Mouse (Mus musculus) stomach, embryonic 15.5 days (tissue): ENCODE measurements around the gene Hcn2. TPM values are rescaled to one million over a fixed set of nuclear protein-coding genes. Genes with fewer than 3 reads are reported as not detected.

ENCODE experiments used
- ATAC-seq: fragments of 200-750 bp; cut with Nextera tagmentation; 2 replicates; pipeline ENCODE4 v1.8.0; 2017; ENCODE audit warnings: low read depth, moderate number of reproducible peaks, moderate TSS enrichment; ENCODE audit not compliant: insufficient read depth, low FRiP score
- H3K27ac ChIP-seq: fragments of 300-500 bp; sonication (generic); 2 replicates; pipeline ENCODE4 v1.5.1; 2015; ENCODE audit warnings: mild to moderate bottlenecking, inconsistent platforms
- H3K27me3 ChIP-seq: fragments of 300-500 bp; sonication (generic); replicated peaks from 2 replicates; pipeline ENCODE4 v1.6.1; 2015; ENCODE audit warnings: inconsistent platforms
- H3K36me3 ChIP-seq: fragments of 300-500 bp; sonication (generic); 2 replicates; pipeline ENCODE4 v1.6.1; 2015; ENCODE audit warnings: inconsistent platforms
- H3K4me1 ChIP-seq: fragments of 300-500 bp; sonication (generic); 2 replicates; pipeline ENCODE4 v1.6.1; 2015; ENCODE audit warnings: inconsistent platforms
- H3K4me2 ChIP-seq: fragments of 300-500 bp; sonication (generic); 2 replicates; pipeline ENCODE4 v1.6.1; 2015; ENCODE audit warnings: mild to moderate bottlenecking, inconsistent platforms
- H3K4me3 ChIP-seq: fragments of 300-500 bp; sonication (generic); replicated peaks from 2 replicates; pipeline ENCODE4 v1.5.1; 2015; ENCODE audit warnings: inconsistent platforms
- H3K9ac ChIP-seq: fragments of 300-500 bp; sonication (generic); 2 replicates; pipeline ENCODE4 v1.6.1; 2015; ENCODE audit warnings: inconsistent platforms
- H3K9me3 ChIP-seq: fragments of 300-500 bp; sonication (generic); 2 replicates; pipeline ENCODE4 v1.6.1; 2016; ENCODE audit warnings: inconsistent platforms
- WGBS: fragments of 180-500 bp; shearing (Covaris S2); methylation state at CpG from one replicate; pipeline ENCODE4 v1.1.7; 2015; 5-methylcytosine and 5-hydroxymethylcytosine counted together
- polyA plus RNA-seq: library from polyadenylated mRNA; unstranded; fragments of >200 nt; fragmentation: Nextera tagmentation; extraction: Ambion mirVana; gene quantifications from 2 replicates; pipeline ENCODE4 v1.2.1, GENCODE M21; 2015

Gene Hcn2
- polyA plus RNA-seq, 1 experiment from 2014 or later = 0.08 TPM

DNA sequence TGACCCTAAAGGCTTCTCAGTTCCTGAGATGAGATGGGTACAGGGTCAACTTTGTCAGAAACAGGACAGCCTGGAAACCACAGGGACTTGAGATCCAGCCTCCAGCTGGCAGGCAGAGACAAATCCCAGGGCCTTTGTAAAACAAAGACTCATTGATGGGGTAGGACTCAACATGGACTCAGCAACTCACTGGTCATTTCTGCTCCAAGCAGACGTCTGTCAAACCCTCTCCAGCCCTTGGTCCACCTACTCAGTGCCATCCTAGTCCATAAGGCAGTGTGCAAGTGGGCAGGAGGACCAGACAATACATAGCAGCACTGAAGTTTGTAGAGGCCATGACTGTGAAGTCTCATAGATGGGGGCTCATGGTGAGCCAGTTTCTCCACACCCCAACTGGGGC is 3.3 kb upstream of the Hcn2 start:
- 30% methylated on average over 1 of the region's 1 CpGs for WGBS
- Histone ChIP-seq H3K4me2 (no peak overlapping the region), H3K27ac (0 out of 2 replicates have a peak overlapping the region, but pooled peaks have one; percentile 40), H3K9me3 (no peaks in the 10 kb centered on the region), H3K27me3 (peaks cover 37% of the 10 kb centered on the region), H3K4me1 (peaks cover 30% of the 10 kb centered on the region), H3K9ac (no peak overlapping the region), H3K4me3 (no peak overlapping the region), H3K36me3 (peaks cover 33% of the 10 kb centered on the region)
- ATAC-seq = no peak

DNA sequence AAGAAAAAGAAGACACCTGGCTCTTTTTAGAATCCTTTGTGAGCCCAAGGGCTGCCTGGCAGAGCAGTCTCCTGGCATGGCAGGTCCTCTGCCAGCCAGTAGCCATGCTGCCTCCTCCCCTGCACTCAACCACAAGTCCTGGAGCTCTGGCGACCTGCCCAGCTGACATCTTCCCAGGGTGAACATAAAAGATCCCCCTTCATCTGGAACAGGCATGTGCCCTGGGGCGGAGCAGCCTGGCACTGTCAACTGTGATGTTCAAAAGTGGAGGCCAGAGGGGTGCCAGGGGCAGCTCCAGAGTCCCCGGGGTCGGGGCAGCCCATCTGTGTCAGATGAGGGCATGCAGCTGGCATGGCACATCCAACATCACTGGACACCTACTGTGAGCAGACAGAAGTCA is 1.4 kb upstream of the Hcn2 start:
- no peak overlapping the region for H3K9ac ChIP-seq
- H3K4me2 ChIP-seq = no peak overlapping the region
- peaks cover 45% of the 10 kb centered on the region for H3K27me3 ChIP-seq
- no peak for ATAC-seq
- H3K4me1 ChIP-seq = peaks cover 20% of the 10 kb centered on the region
- 65% methylated on average over 4 of the region's 4 CpGs for WGBS
- H3K9me3 ChIP-seq = no peaks in the 10 kb centered on the region
- H3K36me3 ChIP-seq = peaks cover 18% of the 10 kb centered on the region
- no peak overlapping the region for H3K27ac ChIP-seq
- H3K4me3 ChIP-seq = no peak overlapping the region

DNA sequence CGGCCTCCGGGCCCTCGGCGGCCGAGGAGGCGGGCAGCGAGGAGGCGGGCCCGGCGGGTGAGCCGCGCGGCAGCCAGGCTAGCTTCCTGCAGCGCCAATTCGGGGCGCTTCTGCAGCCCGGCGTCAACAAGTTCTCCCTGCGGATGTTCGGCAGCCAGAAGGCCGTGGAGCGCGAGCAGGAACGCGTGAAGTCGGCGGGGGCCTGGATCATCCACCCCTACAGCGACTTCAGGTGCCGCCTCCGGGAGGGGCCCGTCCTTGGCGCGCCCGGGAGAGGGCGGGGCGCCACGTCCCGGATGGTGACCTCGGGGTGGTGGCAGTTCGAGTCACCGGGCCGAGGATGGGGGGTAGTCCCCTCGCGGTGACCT is 538 bp downstream of the Hcn2 start:
- H3K9me3 ChIP-seq = no peaks in the 10 kb centered on the region
- peak overlapping the region; percentile 59 for H3K4me3 ChIP-seq
- H3K27me3 ChIP-seq = peaks cover 45% of the 10 kb centered on the region
- under 1% methylated on average over 39 of the region's 44 CpGs for WGBS
- no peaks in the 10 kb centered on the region for H3K36me3 ChIP-seq
- H3K4me2 ChIP-seq = peak overlapping the region; percentile 94
- ATAC-seq = no peak
- no peak overlapping the region for H3K9ac ChIP-seq
- no peak overlapping the region for H3K27ac ChIP-seq
- H3K4me1 ChIP-seq = peaks cover 20% of the 10 kb centered on the region

DNA sequence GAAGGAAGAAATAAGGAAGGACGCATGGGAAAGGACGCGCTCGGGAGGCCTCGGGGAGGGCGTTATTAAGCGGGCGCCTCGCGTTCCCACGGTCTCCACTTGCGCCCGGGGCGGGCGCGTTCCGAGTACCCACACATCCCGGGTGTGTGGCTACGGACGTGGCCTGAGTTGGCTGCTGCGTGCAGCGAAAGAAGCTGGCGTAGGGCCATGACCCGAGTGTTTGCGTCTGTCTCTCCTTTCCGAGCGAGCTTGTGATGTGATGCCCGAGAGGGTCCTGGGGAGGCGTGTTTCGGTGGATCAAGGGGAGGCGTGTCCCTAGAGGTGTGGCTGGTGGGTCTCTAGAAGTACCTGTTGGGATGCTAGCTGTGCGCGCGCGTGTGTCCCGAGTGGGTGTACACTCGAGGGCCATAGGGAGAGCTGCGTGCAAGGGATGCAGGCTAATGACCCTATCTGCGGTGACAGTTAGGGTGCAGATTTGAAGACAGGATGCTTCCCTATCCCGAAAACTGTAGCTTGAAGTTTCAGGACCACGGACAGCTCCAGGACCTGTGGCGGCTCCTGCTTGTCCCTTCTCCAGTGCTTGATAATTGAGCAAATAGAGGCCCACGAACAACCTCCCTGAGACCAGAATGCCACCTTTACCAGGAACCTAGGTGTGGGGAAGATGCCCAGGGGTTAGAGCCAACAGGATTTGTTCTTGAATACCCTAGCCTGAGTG is 1.4 kb downstream of the Hcn2 start:
- H3K4me2 ChIP-seq = peak overlapping the region; percentile 94
- no peak overlapping the region for H3K27ac ChIP-seq
- peak overlapping the region; percentile 59 for H3K4me3 ChIP-seq
- H3K4me1 ChIP-seq = peaks cover 18% of the 10 kb centered on the region
- no peak for ATAC-seq
- H3K9ac ChIP-seq = no peak overlapping the region
- WGBS = 3% methylated on average over 43 of the region's 43 CpGs
- H3K36me3 ChIP-seq = no peaks in the 10 kb centered on the region
- H3K27me3 ChIP-seq = peaks cover 45% of the 10 kb centered on the region
- no peaks in the 10 kb centered on the region for H3K9me3 ChIP-seq

DNA sequence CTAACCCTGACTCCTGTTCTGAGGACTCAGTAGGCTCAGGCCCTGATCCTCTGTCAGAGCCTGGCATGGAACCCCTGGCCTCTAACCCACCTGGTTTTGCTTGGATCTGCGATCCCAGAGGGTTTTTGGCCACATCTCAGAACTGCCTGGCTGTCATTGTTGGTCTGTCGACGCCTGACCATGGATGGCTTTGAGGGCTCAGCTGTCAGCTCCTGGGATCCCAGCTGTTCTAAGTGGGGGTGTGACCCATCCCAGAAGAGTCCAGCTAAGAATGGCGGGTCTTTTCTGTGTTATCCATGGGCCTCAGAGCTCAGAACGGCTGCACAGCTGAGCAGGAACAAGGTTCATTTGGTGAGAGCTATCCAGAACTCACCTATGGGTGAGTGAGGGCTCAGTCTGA is 4.7 kb downstream of the Hcn2 start:
- 64% methylated on average over 5 of the region's 5 CpGs for WGBS
- Histone ChIP-seq H3K36me3 (no peaks in the 10 kb centered on the region), H3K27me3 (peaks cover 29% of the 10 kb centered on the region), H3K4me1 (peaks cover 16% of the 10 kb centered on the region), H3K4me2 (no peak overlapping the region), H3K4me3 (no peak overlapping the region), H3K27ac (no peak overlapping the region), H3K9ac (no peak overlapping the region), H3K9me3 (no peaks in the 10 kb centered on the region)
- no peak for ATAC-seq

DNA sequence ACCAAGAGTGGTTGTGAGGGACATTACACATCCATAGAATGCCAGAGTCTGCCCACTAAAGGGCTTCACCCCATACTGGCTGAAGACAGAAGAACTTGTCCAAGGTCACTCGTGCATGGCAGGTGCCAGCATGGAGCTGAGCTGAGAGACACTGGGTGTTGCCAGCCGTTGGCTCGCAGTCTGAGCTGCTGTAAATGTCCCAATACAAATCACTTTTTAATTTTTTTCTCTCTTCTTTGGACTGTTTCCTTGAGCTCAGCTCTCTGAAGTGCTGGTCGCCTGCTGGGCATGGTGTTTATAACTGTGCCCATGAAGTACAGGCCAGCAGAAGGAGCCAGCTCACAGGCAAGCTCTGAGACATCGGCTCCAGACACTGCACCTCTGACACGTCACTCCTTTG is 6.6 kb downstream of the Hcn2 start:
- no peak overlapping the region for H3K4me3 ChIP-seq
- 65% methylated on average over 6 of the region's 6 CpGs for WGBS
- no peak for ATAC-seq
- H3K9ac ChIP-seq = no peak overlapping the region
- H3K36me3 ChIP-seq = no peaks in the 10 kb centered on the region
- no peaks in the 10 kb centered on the region for H3K4me1 ChIP-seq
- H3K27me3 ChIP-seq = peaks cover 9% of the 10 kb centered on the region
- H3K9me3 ChIP-seq = no peaks in the 10 kb centered on the region
- no peak overlapping the region for H3K4me2 ChIP-seq
- no peak overlapping the region for H3K27ac ChIP-seq

DNA sequence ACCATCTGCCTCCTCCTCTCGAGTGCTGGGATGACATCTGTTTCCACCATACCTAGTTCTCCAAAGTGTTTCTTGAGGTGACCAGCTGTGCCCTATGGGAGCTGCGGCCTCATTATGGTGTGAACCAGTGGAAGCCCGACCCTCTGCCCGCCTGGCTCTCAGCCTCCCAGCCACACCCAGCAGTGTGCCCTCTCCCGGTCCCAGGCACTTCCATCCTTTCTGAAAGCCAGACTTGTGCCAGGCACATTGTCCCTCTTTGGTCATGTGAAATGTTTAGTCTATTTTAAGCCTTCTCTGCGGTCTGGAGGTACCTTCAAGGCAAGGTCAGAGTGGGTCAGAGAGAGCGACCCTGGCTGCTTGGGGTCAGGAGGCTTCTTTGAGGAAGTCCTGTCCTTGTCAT is 7.3 kb downstream of the Hcn2 start:
- no peak overlapping the region for H3K9ac ChIP-seq
- H3K36me3 ChIP-seq = no peaks in the 10 kb centered on the region
- H3K27me3 ChIP-seq = peaks cover 3% of the 10 kb centered on the region; the same call in 1 of the 2 replicates
- H3K9me3 ChIP-seq = no peaks in the 10 kb centered on the region
- H3K4me3 ChIP-seq = no peak overlapping the region
- ATAC-seq = no peak
- H3K4me1 ChIP-seq = no peaks in the 10 kb centered on the region
- no peak overlapping the region for H3K27ac ChIP-seq
- no peak overlapping the region for H3K4me2 ChIP-seq
- WGBS = 76% methylated on average over 7 of the region's 7 CpGs

DNA sequence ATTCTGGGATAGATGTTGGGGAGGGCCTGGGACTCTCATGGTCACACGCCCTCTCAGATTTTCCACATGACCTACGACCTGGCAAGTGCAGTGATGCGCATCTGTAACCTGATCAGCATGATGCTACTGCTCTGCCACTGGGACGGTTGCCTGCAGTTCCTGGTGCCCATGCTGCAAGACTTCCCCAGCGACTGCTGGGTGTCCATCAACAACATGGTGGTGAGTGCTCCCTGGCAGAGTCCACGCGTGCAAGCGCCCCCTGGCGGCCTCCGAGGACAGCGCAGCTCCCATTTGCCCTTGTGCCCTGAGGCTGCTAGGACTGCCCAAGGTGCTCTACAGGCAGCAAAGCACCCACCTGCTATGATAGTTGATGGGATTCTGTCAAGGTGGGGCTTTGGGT is 9.7 kb downstream of the Hcn2 start:
- Histone ChIP-seq H3K4me1 (no peaks in the 10 kb centered on the region), H3K4me3 (no peak overlapping the region), H3K27ac (no peak overlapping the region), H3K9me3 (no peaks in the 10 kb centered on the region), H3K36me3 (no peaks in the 10 kb centered on the region), H3K9ac (no peak overlapping the region), H3K4me2 (no peak overlapping the region), H3K27me3 (no peaks in the 10 kb centered on the region)
- ATAC-seq = no peak
- WGBS = 38% methylated on average over 11 of the region's 11 CpGs

DNA sequence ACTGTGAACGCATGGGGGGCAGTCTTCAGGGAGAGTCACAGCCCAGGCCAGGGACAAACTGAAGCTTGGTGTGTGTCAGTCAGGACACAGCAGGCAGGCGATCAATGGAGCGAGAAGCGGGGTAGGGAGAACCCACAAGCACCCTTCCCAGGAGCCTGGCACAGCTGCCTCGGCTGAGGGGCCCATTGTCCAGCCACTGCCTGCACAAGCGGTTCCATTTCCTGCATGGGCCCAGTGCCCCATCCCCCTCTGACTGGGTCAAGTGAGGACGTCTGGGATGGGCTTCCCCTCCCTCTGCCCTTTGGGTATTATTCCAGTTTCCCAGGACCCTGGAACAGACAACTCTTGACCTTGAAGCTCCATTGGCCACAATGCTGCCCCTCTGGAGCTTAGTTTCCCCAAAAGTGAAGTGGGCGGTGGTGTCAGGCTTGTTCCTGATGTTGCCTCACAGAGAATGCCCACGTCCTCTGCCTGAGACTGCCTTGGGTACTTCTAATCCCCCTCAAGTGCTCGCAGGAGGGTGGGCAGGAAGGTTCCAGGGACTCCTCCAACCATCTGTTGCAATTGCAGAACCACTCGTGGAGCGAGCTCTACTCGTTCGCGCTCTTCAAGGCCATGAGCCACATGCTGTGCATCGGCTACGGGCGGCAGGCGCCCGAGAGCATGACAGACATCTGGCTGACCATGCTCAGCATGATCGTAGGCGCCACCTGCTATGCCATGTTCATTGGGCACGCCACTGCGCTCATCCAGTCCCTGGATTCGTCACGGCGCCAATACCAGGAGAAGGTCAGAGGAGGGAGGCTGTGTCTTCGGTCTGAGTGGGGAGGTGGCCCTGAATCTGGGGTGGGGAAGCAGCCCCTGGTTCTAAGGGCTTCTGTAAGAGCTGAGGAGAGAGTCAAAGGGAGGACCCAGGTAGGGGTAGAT is 12.2 kb downstream of the Hcn2 start:
- no peak for ATAC-seq

DNA sequence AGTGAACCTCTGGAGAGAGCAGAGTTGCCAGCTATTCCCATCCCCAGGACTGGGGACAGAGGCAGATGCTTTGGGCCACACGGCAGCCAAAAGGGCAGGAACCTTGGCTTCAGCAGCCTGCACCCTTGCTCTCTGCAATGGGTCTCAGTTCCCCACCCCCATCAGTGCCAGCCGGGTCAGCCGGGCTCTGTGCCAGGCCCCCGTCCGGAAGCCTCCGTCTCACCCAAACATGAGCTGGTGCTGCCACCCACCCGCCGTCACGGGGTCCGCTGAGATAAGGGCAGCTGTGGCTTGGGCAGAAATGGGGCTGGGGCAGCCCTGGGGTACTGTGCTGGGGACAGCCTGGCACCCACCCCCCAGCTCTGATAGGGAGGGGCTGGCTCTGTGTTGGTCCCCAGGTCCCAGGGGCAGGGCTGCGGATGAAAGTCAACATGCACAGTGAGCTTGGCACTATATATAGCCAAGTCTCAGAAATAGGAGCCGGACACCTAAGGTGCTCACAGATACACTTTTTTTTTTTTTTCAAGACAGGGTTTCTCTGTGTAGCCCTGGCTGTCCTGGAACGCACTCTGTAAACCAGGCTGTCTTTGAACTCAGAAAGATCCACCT is 13.0 kb downstream of the Hcn2 start:
- ATAC-seq = no peak; the same call in 1 of the 2 replicates
- H3K27me3 ChIP-seq = no peaks in the 10 kb centered on the region
- H3K9me3 ChIP-seq = no peaks in the 10 kb centered on the region
- H3K4me3 ChIP-seq = no peak overlapping the region
- no peak overlapping the region for H3K9ac ChIP-seq
- no peaks in the 10 kb centered on the region for H3K4me1 ChIP-seq
- peaks cover 8% of the 10 kb centered on the region; the same call in 1 of the 2 replicates for H3K36me3 ChIP-seq
- H3K4me2 ChIP-seq = no peak overlapping the region
- no peak overlapping the region for H3K27ac ChIP-seq
- WGBS = 78% methylated on average over 13 of the region's 13 CpGs

More for the DNA sequence above, 12.2 kb downstream of the Hcn2 start:
- 66% methylated on average over 28 of the region's 28 CpGs for WGBS
- no peak overlapping the region for H3K27ac ChIP-seq
- H3K9me3 ChIP-seq = no peaks in the 10 kb centered on the region
- no peak overlapping the region for H3K4me3 ChIP-seq
- H3K9ac ChIP-seq = no peak overlapping the region
- no peaks in the 10 kb centered on the region for H3K27me3 ChIP-seq
- H3K36me3 ChIP-seq = 0 out of 2 replicates have a peak, but pooled peaks cover under 1% of the 10 kb centered on the region
- no peak overlapping the region for H3K4me2 ChIP-seq
- H3K4me1 ChIP-seq = no peaks in the 10 kb centered on the region

DNA sequence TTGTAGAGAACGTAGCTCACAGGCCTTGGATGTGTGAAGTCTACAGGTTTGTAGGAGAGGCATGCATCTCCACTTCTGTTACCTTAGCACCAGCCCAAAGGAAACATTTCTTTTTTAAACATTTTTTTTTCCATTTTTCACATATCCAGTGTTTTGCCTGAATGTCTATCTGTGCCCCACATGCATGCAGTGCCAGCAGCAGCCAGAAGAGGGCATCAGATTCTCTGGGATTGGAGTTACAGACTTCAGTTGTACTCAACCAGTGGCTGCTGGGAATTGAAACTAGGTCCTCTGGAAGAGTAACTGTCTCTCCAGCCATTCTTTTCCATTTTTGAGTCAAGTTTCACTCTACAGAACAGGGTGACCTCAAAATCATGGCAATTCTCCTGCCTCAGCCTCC is 16.1 kb downstream of the Hcn2 start:
- Histone ChIP-seq H3K36me3 (peaks cover 35% of the 10 kb centered on the region), H3K9ac (no peak overlapping the region), H3K4me1 (no peaks in the 10 kb centered on the region), H3K4me3 (no peak overlapping the region), H3K9me3 (peaks cover 2% of the 10 kb centered on the region; the same call in 1 of the 2 replicates), H3K27me3 (no peaks in the 10 kb centered on the region), H3K4me2 (no peak overlapping the region), H3K27ac (no peak overlapping the region)
- WGBS = 95% methylated on average over 1 of the region's 1 CpGs
- no peak for ATAC-seq

DNA sequence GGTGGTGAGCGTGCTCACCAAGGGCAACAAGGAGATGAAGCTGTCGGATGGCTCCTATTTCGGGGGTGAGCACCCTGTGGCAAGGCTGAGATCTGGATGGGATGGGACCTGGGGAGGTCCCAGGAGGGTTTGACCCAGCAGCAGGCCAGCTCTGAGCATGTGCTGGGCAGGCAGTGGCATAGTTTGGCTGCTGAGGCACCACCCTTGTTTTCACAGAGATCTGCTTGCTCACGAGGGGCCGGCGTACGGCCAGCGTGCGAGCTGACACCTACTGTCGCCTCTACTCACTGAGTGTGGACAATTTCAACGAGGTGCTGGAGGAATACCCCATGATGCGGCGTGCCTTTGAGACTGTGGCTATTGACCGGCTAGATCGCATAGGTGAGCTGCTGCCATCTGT is 17.4 kb downstream of the Hcn2 start:
- Histone ChIP-seq H3K4me3 (no peak overlapping the region), H3K4me2 (no peak overlapping the region), H3K36me3 (peaks cover 48% of the 10 kb centered on the region), H3K27ac (no peak overlapping the region), H3K9ac (no peak overlapping the region), H3K27me3 (no peaks in the 10 kb centered on the region), H3K9me3 (peaks cover 3% of the 10 kb centered on the region; the same call in 1 of the 2 replicates), H3K4me1 (no peaks in the 10 kb centered on the region)
- ATAC-seq = no peak
- WGBS = 94% methylated on average over 15 of the region's 15 CpGs
